Mouse (Mus musculus): ENCODE data around the gene Cox14. TPM values are rescaled to one million over a fixed set of nuclear protein-coding genes. Genes with fewer than 3 reads are reported as not detected.
"Not testable (repeated sequence)": the region's sequence is repeated elsewhere in the genome, so short reads cannot be mapped to it uniquely, and the experiment has no call there.

Cox14 gene
- total RNA-seq, 1 experiment from 2014 or later: 26.8 TPM

DNA sequence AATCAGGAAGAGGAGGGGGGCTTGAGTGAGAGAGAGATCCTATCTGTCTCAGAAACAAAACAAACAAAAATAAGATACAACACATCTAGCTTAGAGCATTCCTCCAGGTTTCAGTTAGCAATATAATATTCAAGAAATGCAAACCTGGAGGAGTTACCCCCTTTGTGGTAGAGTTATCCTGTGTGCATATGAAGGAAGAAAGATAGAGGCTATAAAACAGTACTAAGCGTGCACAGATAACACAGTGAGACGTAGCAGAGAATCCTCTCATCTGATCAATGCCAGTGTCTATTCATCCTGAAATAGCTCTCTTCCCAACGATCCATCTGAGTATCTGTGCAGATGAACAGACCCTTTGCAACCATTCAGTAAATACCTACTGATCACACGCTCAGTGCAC, 42.0 kb downstream of the Cox14 start:
- no peak for ATAC-seq (replicated peaks in 1 of 2; ENCODE audit: insufficient read depth in 1 of 2, low FRiP score in 2 of 2, low TSS enrichment in 1 of 2, low read depth in 1 of 2, poor library complexity in 2 of 2, severe bottlenecking in 2 of 2)

DNA sequence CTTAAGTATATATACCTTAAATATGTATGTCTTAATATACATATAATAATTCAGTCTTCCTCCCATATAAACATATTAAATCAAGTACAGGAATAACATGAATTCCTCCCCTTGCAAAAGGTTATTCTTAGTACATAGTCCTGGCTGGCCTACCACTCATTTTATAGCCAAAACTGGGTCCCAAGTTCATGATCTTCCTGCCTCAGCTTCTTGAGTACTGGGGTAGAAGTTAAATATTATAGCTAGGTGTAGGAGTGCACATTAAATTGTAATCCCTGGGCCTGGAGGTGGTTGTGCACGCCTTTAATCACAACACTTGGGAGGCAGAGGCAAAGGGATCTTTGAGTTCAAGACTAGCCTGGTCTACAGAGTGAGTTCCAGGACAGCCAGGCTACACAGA, 43.3 kb downstream of the Cox14 start:
- ATAC-seq (replicated peaks in 1 of 2; ENCODE audit: insufficient read depth in 1 of 2, low FRiP score in 2 of 2, low TSS enrichment in 1 of 2, low read depth in 1 of 2, poor library complexity in 2 of 2, severe bottlenecking in 2 of 2): no peak

DNA sequence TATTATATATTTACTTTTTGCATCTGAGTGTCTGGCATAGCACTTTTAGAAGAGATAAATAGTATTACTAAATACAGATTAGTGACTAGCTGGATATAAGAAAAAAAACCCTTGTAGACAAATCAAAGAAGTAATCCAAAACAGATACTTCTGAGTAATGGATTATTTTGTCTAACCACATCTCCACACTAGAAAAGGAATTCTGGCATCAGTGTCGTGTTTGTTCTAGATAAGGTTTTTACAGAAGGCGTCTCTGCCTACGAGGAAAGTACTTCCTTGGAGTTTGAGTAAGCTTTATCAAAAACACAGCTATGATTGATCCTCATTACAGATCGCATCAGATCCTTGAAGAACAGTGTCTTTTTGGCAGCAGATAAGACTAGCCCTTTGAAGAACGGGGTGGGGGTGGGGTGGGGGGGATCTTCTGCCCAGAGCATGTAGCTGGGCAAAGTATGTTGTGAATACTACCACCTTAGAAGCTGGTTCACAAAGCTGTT, 45.6 kb downstream of the Cox14 start:
- ATAC-seq (replicated peaks in 1 of 2; ENCODE audit: insufficient read depth in 1 of 2, low FRiP score in 2 of 2, low TSS enrichment in 1 of 2, low read depth in 1 of 2, poor library complexity in 2 of 2, severe bottlenecking in 2 of 2): no peak

DNA sequence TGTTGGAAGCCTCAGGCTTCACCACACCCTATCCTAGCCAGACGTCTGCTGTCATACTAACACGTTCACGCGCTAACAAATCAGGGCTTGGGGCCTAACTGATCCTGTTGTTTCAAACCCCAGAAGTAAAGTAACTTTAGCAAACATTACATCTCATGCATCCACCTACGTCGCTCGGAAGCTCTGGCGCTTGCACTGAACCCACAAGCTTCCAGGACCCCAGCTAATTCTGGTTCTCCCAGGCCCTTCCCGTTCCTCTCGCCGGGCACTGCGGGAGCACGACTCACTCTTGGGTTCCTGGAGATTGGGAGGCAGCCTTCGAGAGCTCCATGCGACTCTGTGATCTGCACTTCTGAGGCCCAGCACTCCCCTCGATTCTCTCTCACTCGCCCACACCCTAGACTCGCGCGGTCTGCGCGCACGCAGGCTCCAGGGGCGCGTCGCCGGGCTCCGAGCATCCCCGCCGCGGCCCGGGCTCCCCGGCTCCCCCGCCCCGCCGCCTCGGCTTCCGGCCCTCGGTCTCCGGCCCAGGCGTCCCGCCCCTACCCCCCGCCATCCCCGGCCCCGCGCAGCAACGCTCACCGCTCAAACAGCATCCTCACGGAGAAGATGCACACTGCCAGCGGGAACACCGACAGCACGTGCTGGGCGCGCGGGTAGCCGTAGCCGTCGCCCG, 46.3 kb downstream of the Cox14 start:
- peak in 1 of 2 experiments; percentile 23; a peak in 1 of 4 replicates for ATAC-seq (replicated peaks in 1 of 2; ENCODE audit: insufficient read depth in 1 of 2, low FRiP score in 2 of 2, low TSS enrichment in 1 of 2, low read depth in 1 of 2, poor library complexity in 2 of 2, severe bottlenecking in 2 of 2)

DNA sequence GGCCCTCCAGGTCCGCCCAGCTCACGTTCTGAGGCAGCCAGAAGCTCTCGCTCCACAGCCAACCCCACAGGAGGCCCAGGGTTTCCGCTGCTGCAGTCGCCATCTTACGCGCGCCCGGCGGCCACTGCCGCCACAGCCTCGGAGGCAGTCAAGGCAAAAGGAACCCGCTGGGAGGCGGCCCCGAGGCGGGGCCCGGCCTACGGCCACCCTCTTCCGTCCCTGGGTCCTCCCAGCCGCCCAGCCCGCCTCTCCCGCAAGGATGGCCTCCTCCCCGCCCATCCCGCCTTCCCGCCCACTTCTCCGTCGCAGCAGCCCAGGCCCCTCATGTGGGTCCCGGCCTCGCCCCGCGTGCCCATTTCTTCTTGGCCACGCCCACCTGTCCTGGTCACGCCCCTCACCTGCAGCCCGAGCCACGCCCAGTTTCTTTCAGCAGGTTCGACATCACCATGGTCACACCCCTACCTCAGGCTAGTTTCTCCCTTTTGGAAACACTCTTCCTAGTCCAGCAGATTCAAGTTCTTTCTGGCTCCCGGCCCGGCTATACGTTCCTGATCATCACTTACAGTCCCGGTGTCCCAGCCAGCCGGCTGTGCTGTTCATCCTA, 47.0 kb downstream of the Cox14 start:
- ATAC-seq (replicated peaks in 1 of 2; ENCODE audit: insufficient read depth in 1 of 2, low FRiP score in 2 of 2, low TSS enrichment in 1 of 2, low read depth in 1 of 2, poor library complexity in 2 of 2, severe bottlenecking in 2 of 2): peak; percentile 92 to 94

DNA sequence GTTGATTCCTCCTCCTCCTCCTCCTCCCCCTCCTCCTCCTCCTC, 47.3 kb downstream of the Cox14 start, which contains the start of gene Cers5:
Cers5 (minus strand) TSS at position 5 of the 44 bp plus-strand sequence.
- not testable (repeated sequence) for ATAC-seq (replicated peaks in 1 of 2; ENCODE audit: insufficient read depth in 1 of 2, low FRiP score in 2 of 2, low TSS enrichment in 1 of 2, low read depth in 1 of 2, poor library complexity in 2 of 2, severe bottlenecking in 2 of 2)

DNA sequence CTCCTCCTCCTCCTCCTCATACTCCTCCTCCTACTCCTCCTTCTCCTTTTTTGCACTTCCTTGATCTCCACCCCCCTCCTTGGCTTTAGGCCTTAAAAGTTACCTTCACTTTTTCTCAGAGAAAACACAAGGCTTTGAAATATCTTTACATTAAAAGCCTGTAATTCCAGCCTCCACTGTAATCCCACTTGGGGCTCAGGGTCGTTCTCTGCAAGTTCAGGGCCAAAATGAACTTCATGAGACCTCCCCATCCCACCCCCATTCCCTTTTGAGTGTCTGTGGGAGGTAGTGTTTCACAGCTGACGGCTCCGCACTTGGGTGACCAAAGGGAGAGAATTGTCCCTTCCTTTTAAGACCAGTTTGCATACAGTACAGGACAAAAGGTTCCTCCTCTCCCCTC, 47.5 kb downstream of the Cox14 start:
- ATAC-seq (replicated peaks in 1 of 2; ENCODE audit: insufficient read depth in 1 of 2, low FRiP score in 2 of 2, low TSS enrichment in 1 of 2, low read depth in 1 of 2, poor library complexity in 2 of 2, severe bottlenecking in 2 of 2): no peak

Other genes with a start within 250 kb of the Cox14 start
- gene Faim2, start 197.5 kb upstream of the Cox14 start, total RNA-seq (2017): not detected in 2 replicates
- gene Aqp2, start 146.6 kb upstream of the Cox14 start, total RNA-seq (2017): not detected in 2 replicates
- gene Aqp5, start 134.8 kb upstream of the Cox14 start, total RNA-seq (2017): not detected in 2 replicates
- not detected in 2 replicates for gene Aqp6, start 124.2 kb upstream of the Cox14 start, total RNA-seq (2017)
- gene Racgap1, start 74.0 kb upstream of the Cox14 start, total RNA-seq (2017): 47.7 and 50.2 TPM in 2 replicates
- not detected in 2 replicates for gene Asic1, start 55.2 kb upstream of the Cox14 start, total RNA-seq (2017)
- gene Smarcd1, start 23.5 kb upstream of the Cox14 start, total RNA-seq (2017): 29.7 and 39.1 TPM in 2 replicates
- gene Gm17349, start 20.1 kb upstream of the Cox14 start, total RNA-seq (2017): not detected in 2 replicates
- 0.74 and 1.7 TPM in 2 replicates for gene Gpd1, start 8.1 kb upstream of the Cox14 start, total RNA-seq (2017)
- gene Cers5, start 47.3 kb downstream of the Cox14 start, total RNA-seq (2017): 46.2 and 48.5 TPM in 2 replicates
- 6.4 and 6.5 TPM in 2 replicates for gene Lima1, start 149.8 kb downstream of the Cox14 start, total RNA-seq (2017)
- gene Fam186a, start 241.4 kb downstream of the Cox14 start, total RNA-seq (2017): not detected in 2 replicates
- 81.5 and 94.0 TPM in 2 replicates for gene Larp4, start 244.4 kb downstream of the Cox14 start, total RNA-seq (2017)